Mouse (Mus musculus): Measurements from ENCODE around the gene Sema3b. TPM values are rescaled to one million over a fixed set of nuclear protein-coding genes. Genes with fewer than 3 reads are reported as not detected.

Gene Sema3b
- polyA plus RNA-seq, 1 experiment, result 95.6 TPM

DNA sequence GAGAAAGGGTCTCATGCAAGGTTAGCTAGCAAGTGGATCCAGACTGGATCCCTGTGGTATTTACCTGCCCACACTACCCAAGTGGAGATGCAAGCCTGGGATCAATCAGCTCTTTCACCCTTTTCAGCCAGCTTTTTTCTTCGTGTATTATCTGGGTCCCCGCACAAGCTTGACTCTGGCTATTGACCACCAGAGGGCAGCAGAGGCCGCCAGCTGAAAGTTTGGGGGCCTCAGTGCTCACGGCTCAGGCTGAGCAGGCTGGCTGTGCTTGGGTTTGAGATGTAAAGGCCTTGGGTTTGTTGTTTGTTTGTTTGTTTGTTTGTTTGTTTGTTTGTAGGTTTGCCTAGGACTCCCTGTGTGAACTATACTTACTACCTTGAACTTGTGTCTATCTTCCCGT lies 36.5 kb upstream of the Sema3b start:
- DNase-seq, result peak; percentile 72
- Histone ChIP-seq H3K4me1 (ENCODE audit: control insufficient read depth, insufficient read depth, low read length) (peaks cover 8% of the 10 kb centered on the region), H3K4me3 (replicated peaks; ENCODE audit: extremely low read depth, low read depth, low read length) (no peak overlapping the region)
- peak; percentile 71 for TF ChIP-seq CTCF (IDR thresholded peaks at IDR 0.05; ENCODE audit: insufficient read depth, low read length)
- no peak for TF ChIP-seq POLR2A (IDR thresholded peaks at IDR 0.05; ENCODE audit: borderline replicate concordance, extremely low read depth, low read depth, low read length)
- WGBS, result 16% methylated on average over 5 of the region's 5 CpGs

DNA sequence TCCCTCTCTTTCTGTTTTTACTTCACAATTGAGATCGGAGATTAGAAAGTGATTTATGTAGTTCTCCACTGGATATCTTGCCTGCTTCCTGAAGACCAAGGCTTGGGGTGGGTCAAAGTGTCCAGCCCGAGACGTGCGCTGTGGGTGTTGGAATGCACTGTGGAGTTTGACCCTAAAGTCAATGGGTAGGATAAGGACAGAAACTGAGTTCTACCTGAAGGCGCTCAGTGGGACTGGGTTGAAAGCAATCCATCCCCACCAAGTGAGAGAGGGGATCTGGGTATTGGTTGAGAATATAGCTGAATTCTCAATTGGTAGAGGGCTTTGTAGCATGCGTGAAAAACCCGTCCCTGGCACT lies 36.1 kb upstream of the Sema3b start:
- WGBS, result 36% methylated on average over 7 of the region's 7 CpGs
- Histone ChIP-seq H3K4me3 (replicated peaks; ENCODE audit: extremely low read depth, low read depth, low read length) (no peak overlapping the region), H3K4me1 (ENCODE audit: control insufficient read depth, insufficient read depth, low read length) (peaks cover 9% of the 10 kb centered on the region)
- DNase-seq, result no peak
- no peak for TF ChIP-seq POLR2A (IDR thresholded peaks at IDR 0.05; ENCODE audit: borderline replicate concordance, extremely low read depth, low read depth, low read length)
- TF ChIP-seq CTCF (IDR thresholded peaks at IDR 0.05; ENCODE audit: insufficient read depth, low read length), result no peak

DNA sequence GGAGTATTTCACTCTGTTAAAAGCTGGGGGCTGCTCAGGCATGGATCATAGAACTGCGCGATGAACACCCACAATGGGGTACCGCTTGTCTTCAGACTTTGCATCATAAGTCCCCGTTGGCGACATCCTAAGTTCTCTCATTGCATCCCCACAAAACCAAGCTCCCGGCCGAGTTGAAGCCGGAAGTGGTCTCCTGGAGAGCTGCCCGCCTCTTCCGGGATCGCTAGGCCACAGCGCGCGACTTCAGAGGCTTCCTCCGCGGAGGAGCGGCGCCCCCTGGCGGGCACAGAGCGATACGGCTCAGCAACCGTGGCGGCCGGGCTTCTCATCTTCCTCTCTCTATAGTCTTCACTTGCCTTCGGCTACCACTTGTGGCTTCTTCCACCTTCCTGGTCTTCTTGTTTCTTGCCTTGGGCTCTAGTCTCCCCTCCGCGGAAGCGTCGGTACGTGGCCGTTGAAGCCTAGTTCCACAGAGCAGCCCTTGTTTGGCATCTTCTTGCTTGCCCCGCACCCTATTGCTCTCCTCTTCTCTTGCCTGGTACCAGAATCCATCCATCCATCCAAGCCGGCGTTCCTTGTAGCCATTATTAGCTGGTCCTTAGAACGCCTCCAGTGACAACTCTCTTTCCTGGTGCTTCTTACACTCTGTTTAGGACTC lies 35.6 kb upstream of the Sema3b start:
- peak; percentile 89 for DNase-seq
- Histone ChIP-seq H3K4me1 (ENCODE audit: control insufficient read depth, insufficient read depth, low read length) (peaks cover 10% of the 10 kb centered on the region), H3K4me3 (replicated peaks; ENCODE audit: extremely low read depth, low read depth, low read length) (peak overlapping the region; percentile 67)
- peak; percentile 66 for TF ChIP-seq CTCF (IDR thresholded peaks at IDR 0.05; ENCODE audit: insufficient read depth, low read length)
- peak; percentile 53; the same call in 1 of the 2 replicates for TF ChIP-seq POLR2A (IDR thresholded peaks at IDR 0.05; ENCODE audit: borderline replicate concordance, extremely low read depth, low read depth, low read length)
- WGBS, result 3% methylated on average over 35 of the region's 35 CpGs

DNA sequence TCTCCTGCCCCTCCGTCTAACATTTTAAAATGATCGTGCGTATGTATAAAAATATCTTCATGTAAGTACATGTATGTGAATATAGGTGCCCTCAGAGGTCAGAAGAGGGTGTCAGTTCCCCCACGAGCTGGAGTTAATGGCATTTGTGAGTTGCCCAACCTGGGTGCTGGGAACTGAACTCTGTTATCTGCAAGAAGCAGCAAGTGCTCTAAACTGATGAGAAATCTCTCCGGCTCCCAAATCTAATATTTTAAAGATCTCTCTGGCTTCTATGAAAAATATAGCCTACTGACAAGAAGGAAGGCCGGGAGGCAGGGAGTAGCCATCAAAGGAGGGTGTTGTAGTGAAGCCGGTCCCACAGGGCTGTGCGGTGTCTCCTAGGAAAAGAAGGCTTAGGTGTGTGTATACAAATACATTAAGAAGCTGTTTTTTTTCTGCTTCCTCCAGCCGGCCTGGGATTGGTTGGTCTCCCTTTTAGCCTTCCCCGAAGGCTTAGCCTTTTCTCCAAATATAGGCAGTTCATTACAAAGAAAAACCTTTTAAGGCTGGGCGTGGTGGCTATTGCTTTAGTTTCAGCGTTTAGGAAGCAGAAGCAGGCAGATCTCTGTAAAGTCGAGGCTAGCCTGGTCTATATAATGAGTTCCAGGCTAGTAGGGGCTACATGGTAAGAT lies 34.6 kb upstream of the Sema3b start:
- WGBS, result 92% methylated on average over 13 of the region's 13 CpGs
- no peak for DNase-seq
- Histone ChIP-seq H3K4me3 (replicated peaks; ENCODE audit: extremely low read depth, low read depth, low read length) (no peak overlapping the region), H3K4me1 (ENCODE audit: control insufficient read depth, insufficient read depth, low read length) (peaks cover 10% of the 10 kb centered on the region)
- no peak for TF ChIP-seq CTCF (IDR thresholded peaks at IDR 0.05; ENCODE audit: insufficient read depth, low read length)
- no peak for TF ChIP-seq POLR2A (IDR thresholded peaks at IDR 0.05; ENCODE audit: borderline replicate concordance, extremely low read depth, low read depth, low read length)

GRCm38 (mm10) chr9:107641666-107642065 lies 32.6 kb upstream of the Sema3b start:
- Histone ChIP-seq H3K4me3 (replicated peaks; ENCODE audit: extremely low read depth, low read depth, low read length) (no peak overlapping the region), H3K4me1 (ENCODE audit: control insufficient read depth, insufficient read depth, low read length) (peaks cover 10% of the 10 kb centered on the region)
- TF ChIP-seq POLR2A (IDR thresholded peaks at IDR 0.05; ENCODE audit: borderline replicate concordance, extremely low read depth, low read depth, low read length), result no peak
- no peak for TF ChIP-seq CTCF (IDR thresholded peaks at IDR 0.05; ENCODE audit: insufficient read depth, low read length)
- WGBS, result 75% methylated on average over 8 of the region's 8 CpGs
- DNase-seq, result no peak

- Histone ChIP-seq H3K4me3 (replicated peaks; ENCODE audit: extremely low read depth, low read depth, low read length) (no peak overlapping the region), H3K4me1 (ENCODE audit: control insufficient read depth, insufficient read depth, low read length) (peaks cover 15% of the 10 kb centered on the region)
- DNase-seq, result no peak
- WGBS, result 28% methylated on average over 8 of the region's 8 CpGs
- TF ChIP-seq CTCF (IDR thresholded peaks at IDR 0.05; ENCODE audit: insufficient read depth, low read length) (no peak), POLR2A (IDR thresholded peaks at IDR 0.05; ENCODE audit: borderline replicate concordance, extremely low read depth, low read depth, low read length) (no peak)
Measured at GRCm38 (mm10) chr9:107640257-107640772, 31.3 kb upstream of the Sema3b start.

DNA sequence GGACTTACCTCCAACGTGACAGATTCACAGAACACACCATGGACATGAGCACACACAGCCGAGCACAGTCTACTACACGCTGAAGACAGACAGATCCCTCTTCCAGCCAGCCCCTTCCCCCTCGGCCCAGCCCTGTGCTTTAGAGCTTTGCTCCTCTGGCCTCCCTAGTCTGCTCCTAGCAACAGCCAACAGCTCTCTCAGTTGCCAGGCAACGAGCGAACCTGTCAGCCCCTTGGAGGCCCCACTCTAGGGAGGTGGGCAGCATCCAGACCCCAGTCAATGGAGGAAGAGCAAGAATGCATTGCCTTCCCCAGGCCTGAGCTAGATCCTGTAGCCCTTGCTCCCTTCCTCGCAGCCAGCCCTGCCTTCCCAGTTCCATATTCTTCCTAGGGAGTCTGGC lies 28.0 kb upstream of the Sema3b start:
- no peak for TF ChIP-seq POLR2A (IDR thresholded peaks at IDR 0.05; ENCODE audit: borderline replicate concordance, extremely low read depth, low read depth, low read length)
- 68% methylated on average over 7 of the region's 7 CpGs for WGBS
- Histone ChIP-seq H3K4me1 (ENCODE audit: control insufficient read depth, insufficient read depth, low read length) (peaks cover 18% of the 10 kb centered on the region), H3K4me3 (replicated peaks; ENCODE audit: extremely low read depth, low read depth, low read length) (no peak overlapping the region)
- DNase-seq, result no peak

- H3K4me3 ChIP-seq (replicated peaks; ENCODE audit: extremely low read depth, low read depth, low read length), result peak within 1 kb of the TSS; percentile 87
- peak; percentile 98 for DNase-seq
- TF ChIP-seq POLR2A (IDR thresholded peaks at IDR 0.05; ENCODE audit: borderline replicate concordance, extremely low read depth, low read depth, low read length) (peak; percentile 79), CTCF (IDR thresholded peaks at IDR 0.05; ENCODE audit: insufficient read depth, low read length) (no peak)
- WGBS, result 5% methylated on average over 38 of the region's 38 CpGs
- peaks cover 31% of the 10 kb centered on the region for H3K4me1 ChIP-seq (ENCODE audit: control insufficient read depth, insufficient read depth, low read length)
Measured at GRCm38 (mm10) chr9:107635279-107636028, 26.4 kb upstream of the Sema3b start, which contains the start of gene Gnai2. Gnai2 (minus strand) TSS chr9:107635367.

Data from lung, adult 2 months (tissue).